Mouse (Mus musculus) kidney, postnatal 14 days (tissue): ENCODE data around the gene Sphk2.

Experiments
- DNase-seq: peaks from one replicate; pipeline ENCODE4 v3.0.0; 2022; ENCODE audit warnings: mixed read lengths

Sphk2 gene

DNA sequence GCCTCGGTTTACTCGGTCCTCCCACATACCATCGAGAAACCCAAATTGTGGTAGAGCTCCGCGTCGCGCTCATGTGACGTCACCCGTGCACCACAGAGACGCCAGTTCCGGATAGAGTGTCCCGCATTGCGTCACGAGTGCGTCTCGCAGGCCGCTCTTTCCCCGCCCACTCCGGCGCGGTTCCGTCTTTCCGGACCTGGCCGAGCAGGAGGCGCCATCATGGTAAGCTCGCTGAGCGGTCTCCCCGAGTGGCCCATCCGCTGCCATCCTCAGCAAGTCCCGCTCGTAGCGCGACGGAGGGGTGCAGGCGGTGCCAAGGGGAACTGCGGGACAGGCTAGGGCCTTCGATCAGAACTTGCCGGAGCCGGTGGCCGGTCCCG is at the start of gene Sphk2:
Sphk2 (minus strand) TSS at position 85 of the 380 bp plus-strand sequence.
- DNase-seq = peak; percentile 99

- no peak for DNase-seq
Measured at GRCm38 (mm10) chr7:45767500-45767899, 49.7 kb upstream of the Sphk2 start.

DNA sequence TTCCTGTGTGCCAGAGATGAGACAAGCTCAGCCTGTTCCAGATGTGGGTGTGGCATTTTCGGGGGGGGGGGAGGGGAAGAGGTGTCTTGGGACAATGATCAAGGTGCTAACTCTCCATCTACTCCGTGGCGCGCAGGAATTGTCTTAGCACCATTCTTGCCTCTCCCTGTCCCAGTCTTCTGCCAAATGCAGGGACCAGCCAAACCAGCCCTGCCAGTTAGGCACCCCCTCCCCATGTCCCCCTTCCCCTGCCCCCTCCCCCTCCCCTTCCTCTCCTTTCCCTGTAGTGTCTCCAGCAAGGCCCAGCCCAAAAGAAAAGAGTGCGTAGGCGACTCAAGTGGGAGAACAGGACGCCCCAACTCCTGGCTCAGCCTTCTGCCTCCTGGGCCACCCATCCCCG is 49.0 kb upstream of the Sphk2 start:
- no peak for DNase-seq

GRCm38 (mm10) chr7:45765995-45766394 is 48.2 kb upstream of the Sphk2 start:
- DNase-seq = no peak

- no peak for DNase-seq
Measured at GRCm38 (mm10) chr7:45760151-45760550, 42.3 kb upstream of the Sphk2 start.

GRCm38 (mm10) chr7:45759400-45759799 is 41.6 kb upstream of the Sphk2 start:
- peak; percentile 87 for DNase-seq

DNA sequence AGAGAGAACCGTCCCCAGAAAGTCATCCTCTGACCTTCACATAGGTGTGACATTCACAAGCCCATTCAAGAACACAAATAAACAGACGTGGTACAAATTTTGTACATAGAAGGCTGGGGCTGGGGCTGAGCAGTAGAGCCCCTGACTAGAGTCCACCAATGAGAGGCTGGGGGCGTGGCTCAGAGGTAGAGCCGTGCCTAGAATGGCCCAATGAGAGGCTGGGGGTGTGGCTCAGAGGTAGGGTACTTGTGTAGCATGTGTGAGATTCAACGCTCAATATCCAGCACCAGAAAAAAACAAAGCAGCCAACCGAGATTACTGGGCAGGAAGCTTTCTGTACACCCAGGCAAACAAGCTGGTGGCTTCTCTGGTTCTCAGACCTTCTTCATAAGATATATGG is 37.9 kb upstream of the Sphk2 start:
- DNase-seq = no peak

- DNase-seq = peak; percentile 44
Measured at GRCm38 (mm10) chr7:45750162-45750561, 32.4 kb upstream of the Sphk2 start.

DNA sequence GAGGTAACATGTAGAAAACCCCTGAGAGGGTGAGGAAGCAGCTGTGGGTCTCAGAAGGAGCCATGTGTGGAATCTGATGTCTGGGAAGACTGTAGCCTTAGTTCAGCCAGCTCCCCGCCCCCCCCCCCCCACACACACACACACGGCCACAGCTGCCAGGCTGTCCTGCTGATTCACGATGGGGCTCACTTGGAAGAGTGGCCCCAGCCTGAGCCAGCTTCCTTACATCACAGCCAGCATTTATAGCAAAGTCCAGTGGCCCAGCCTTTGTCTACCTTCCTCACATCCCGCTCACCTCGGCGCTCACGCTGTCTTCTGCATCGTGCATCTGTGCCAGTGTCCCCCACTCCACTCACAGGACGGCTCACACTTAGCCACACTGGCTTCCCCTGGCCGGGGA is 31.6 kb upstream of the Sphk2 start:
- no peak for DNase-seq

- DNase-seq = peak; percentile 33
Measured at GRCm38 (mm10) chr7:45748110-45748509, 30.3 kb upstream of the Sphk2 start.

- no peak for DNase-seq
Measured at GRCm38 (mm10) chr7:45747450-45747849, 29.6 kb upstream of the Sphk2 start.

DNA sequence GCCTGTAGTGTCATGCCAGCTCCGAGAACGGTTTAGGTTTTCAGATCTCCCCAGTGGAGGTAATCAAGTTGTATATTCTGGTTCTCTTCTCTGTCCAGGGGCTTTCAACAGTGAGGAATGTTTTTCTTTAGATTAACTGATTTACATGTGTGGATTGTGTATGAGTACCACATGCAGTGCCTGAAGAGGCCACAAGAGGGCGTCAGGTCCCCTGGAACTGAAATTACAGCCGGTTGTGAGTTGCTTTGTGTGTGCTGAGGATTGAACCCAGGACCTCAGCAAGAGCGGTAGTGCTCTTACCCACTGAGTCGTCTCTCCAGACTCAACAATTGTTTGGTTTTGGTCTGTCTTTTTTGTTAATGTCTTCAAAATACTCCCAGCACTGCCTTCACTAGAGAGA is 28.7 kb upstream of the Sphk2 start:
- DNase-seq = no peak

GRCm38 (mm10) chr7:45744387-45744786 is 26.6 kb upstream of the Sphk2 start:
- DNase-seq = peak; percentile 88

DNA sequence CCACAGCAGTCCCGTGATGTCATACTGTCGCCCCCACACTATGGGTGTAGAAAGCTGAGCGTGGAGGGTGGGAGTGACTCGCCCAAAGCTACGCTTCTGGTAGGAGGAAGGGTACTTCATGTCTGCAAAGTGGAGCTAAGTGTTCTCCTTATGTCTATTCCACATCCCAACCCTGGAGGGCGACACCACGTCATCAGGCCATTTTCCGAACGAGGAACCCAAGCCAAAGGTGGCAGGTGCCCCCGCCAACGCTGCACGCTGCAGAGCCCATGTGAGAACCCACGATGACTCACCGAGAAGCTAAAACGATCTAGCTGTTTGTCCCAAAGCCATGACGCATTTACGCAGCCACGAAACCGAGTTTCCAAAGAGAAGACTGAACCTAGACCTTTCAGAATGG is 24.5 kb upstream of the Sphk2 start:
- no peak for DNase-seq

- no peak for DNase-seq
Measured at GRCm38 (mm10) chr7:45741777-45742176, 24.0 kb upstream of the Sphk2 start.

DNA sequence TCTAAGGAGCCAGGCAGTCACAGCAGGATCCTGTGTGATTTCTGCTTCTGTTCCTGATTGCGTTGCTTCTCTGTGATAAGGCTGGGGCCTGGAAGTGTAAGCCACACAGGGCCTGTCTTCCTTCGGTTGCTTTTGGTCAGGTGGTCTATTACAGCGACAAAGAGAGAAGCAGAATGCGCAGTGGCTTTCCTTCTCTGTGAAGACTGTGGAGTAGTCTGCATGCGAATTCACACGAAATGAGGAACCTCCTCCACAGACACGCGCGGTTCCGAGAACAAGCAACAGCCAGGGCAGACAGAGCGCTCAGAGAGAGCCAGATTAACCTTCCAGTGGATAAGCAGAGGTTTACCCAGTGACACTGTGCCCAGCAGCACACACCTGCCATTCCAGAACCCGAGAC is 23.5 kb upstream of the Sphk2 start:
- DNase-seq = no peak

DNA sequence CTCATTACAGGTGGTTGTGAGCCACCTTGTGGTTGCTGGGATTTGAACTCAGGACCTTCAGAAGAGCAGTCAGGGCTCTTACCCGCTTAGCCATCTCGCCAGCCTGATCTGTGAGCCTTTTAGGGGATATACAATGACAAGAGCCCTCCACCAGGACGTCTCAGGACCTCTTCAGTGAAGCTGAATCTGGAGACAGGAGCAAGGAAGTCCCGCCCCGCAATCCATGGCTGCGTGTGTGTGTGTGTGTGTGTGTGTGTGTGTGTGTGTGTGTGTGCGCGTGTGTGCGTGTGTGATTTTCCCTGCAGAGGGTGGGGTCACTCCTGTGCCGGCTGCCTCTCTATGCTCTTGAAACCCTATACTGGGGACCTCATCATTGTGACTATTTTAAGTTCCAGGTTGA is 22.0 kb upstream of the Sphk2 start:
- no peak for DNase-seq

GRCm38 (mm10) chr7:45739162-45739763 is 21.5 kb upstream of the Sphk2 start:
- DNase-seq = peak; percentile 89

- DNase-seq = no peak
Measured at GRCm38 (mm10) chr7:45733477-45733876, 15.7 kb upstream of the Sphk2 start.

DNA sequence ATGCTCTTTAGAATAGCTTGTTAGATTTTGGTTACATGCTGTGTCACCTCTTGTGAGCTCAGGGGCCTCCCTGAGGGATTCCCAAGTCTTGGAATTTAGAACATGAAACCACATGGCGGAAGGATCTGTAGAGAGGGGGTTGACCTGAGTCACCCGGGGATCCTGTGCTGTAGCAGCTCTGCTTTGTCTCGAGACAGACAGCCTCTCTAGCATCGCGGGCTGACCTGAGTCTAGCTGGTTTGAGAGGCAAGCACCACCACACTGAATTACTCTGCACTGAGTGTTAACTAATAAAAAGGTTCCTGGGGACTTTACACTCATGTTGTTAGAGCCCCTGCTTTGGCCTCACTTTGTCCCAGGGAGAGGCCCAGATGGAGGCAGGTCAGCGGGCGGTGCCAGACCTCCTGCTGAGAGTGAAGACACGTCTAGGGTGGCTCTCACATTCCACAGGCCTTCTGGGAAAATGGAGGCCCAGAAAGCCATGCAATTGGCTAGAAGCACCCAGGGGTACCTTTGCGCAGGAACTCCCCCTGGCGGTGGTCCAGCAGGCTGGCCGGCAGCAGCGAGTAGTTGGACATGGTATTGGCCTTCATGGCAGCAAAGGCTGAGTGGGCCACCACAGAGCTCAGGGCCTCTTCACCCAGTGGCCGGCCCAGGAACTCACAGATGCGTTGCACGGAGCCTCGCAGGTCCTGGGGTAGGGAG is 13.1 kb upstream of the Sphk2 start:
- DNase-seq = peak; percentile 68

DNA sequence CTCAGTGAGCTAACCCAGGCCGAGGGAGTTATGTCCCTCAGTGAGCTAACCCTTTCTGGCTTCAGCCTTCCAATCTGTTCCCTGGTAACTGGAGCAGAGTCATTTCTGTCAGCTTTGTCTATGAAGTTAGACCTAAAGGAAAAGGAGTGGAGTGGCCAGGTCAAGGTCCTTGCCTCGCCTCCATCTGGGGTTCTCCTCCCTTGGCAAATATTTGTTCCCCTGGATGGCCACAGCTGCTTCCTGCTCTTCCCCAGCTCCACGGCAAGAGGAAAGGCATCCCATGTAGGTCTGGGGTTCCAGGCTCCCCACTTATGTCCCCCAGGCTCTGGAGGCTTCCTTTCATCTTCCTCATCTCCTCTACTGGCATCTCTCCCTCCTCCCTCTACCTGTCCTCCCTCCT is 9.8 kb upstream of the Sphk2 start:
- no peak for DNase-seq

DNA sequence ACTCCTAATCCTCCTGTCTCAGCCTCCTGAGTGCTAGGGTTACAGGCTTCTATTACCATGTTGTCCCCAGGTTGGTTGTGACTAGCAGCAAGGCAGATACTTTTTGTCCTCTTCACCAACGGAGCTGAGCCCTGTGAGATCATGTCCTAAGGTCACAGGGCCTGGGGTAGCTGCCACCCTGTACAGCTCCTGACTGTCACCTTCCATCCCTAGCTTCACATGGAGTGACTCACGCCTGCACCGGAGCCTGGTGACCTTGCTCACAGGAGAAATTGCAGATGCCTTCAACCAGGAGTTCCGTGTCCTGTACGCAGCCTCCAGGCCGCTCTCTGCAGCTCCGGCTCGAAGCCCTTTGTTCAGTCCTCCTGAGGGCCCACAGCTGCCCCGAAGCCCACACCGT is 8.6 kb upstream of the Sphk2 start:
- DNase-seq = no peak

DNA sequence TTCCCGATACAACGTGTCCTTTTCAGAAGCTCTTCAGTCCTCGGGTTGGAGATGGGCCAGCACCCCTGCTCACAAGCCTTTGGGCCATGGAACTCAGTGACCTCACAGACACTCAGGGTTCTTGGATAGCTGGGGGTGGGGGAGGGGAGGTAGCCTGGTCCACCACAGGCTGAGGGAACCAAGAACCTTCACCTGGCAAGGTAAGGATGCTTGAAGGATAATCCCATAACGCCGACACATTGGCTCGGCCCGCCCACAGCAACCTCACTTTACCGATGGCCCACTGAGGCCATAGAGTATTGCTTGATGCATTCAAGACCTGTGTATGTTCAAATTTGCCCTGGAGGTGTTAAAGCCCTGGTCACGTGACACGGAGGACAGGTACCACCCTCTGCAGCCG is 7.9 kb upstream of the Sphk2 start, which contains the start of gene Spaca4:
Spaca4 (minus strand) TSS at position 101 of the 400 bp plus-strand sequence.
- no peak for DNase-seq

DNA sequence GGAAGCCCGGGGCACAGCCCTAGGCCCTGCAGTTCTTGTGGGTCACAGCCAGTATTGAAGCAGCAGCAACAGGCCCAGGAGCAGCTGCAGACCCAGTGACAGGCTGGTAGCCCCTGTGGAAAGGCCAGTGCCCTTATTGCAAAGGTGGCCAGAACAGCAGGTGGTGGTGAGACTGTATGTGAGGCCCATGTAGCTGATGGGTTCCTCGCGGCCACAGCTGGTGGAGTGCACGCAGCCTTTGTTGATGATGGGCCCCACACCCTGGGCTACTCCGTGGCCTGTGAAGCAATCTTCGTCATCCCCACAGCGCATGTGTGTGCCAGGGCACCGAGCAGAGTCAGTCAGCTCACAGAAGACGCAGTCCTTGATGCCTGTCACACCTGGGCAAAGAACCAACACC is 7.3 kb upstream of the Sphk2 start:
- DNase-seq = no peak

DNA sequence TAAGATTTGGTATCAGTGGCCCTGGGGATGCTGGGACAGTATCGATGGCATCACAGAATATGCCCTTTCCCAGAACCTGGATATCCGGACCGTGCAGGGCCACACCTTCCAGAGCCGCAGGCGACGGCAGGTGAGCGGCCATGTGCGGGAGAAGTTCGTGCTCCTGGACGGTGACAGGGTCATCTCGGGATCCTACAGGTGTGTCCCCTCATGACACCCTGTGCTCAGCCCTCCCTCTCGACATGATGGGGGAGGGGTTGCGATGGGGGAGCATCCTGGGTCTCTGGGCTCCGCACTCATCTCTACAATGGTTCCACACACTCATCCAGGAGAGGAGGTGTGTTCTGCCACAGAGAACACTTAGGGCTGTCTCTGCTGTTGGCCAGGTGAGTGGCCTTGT is 6.0 kb upstream of the Sphk2 start:
- no peak for DNase-seq
